Comparison of ENCODE assay signal across 14 mouse cellular contexts in genomic region chr16:78407855-78408254, GRCm38 (mm10).
"Had no signal": no experiment of that assay in that cellular context is flagged by ENCODE, and none has a peak within 500 bp of the region (broad histone marks: within the 10 kb centered on the region; RNA-seq: fewer than 3 reads in every experiment).

No protein-coding gene starts in this region.

- DNase-seq: lung, adult 18-20 months; lung, embryonic 14.5 days; lung, postnatal 10 days; lung, postnatal 4 days; midbrain, embryonic 14.5 days; retina, postnatal 1 day; right cerebral cortex, postnatal 14 days; right cerebral cortex, postnatal 4 days; spleen, adult 18-20 months; thymus, adult 2 months; thymus, postnatal 25 days; thymus, postnatal 4 days had no signal

- ATAC-seq: liver, embryonic 12.5 days; midbrain, embryonic 16.5 days had no signal
